Mouse (Mus musculus) T-cell, adult 66 days (primary cell): ENCODE data around the gene Gm49398. TPM values are rescaled to one million over a fixed set of nuclear protein-coding genes. Genes with fewer than 3 reads are reported as not detected.

Experiments
- total RNA-seq, 2 experiments: library from RNA; stranded (reverse); gene quantifications; 3 replicates in 1 of 2; 4 replicates in 1 of 2; pipeline ENCODE4 v1.2.4; 2023

Gm49398 gene
- not detected for total RNA-seq

GRCm38 (mm10) chr13:61288739-61289138 is at the start of gene Gm49398:
TSS of gene Gm49398 (minus strand) at chr13:61288839.

GRCm38 (mm10) chr13:61255258-61255657 is 33.4 kb downstream of the Gm49398 start, which contains the start of gene Cts8:
TSS of gene Cts8 (minus strand) at chr13:61255358.

GRCm38 (mm10) chr13:61203310-61203709 is 85.3 kb downstream of the Gm49398 start, which contains the start of gene Cts6:
TSS of gene Cts6 (minus strand) at chr13:61203410.

Other genes starting within 250 kb of the Gm49398 start
- not detected for gene Ctsq, start 248.2 kb downstream of the Gm49398 start, total RNA-seq
- gene Ctsr, start 124.6 kb downstream of the Gm49398 start, total RNA-seq, result not detected
- gene Cts6, start 85.4 kb downstream of the Gm49398 start, total RNA-seq, result not detected
- gene Cts8, start 33.5 kb downstream of the Gm49398 start, total RNA-seq, result not detected
- not detected for gene Cts7, start 69.4 kb upstream of the Gm49398 start, total RNA-seq